Mouse (Mus musculus) forebrain, embryonic 10.5 days (tissue): ENCODE data around the gene Smim14. TPM values are rescaled to one million over a fixed set of nuclear protein-coding genes. Genes with fewer than 3 reads are reported as not detected.

Experiments used
- DNase-seq: peaks from one replicate; pipeline ENCODE4 v3.0.0-alpha.2; 2017; ENCODE audit warnings: low spot score; ENCODE audit errors: extremely low spot score
- H3K27ac ChIP-seq: fragments of 300-500 bp; sonication (generic); 2 replicates; pipeline ENCODE4 v1.5.1; 2016; ENCODE audit warnings: mild to moderate bottlenecking
- H3K27me3 ChIP-seq: fragments of 300-500 bp; sonication (generic); 2 replicates; pipeline ENCODE4 v1.6.1; 2016; ENCODE audit warnings: mild to moderate bottlenecking; ENCODE audit not compliant: poor library complexity, severe bottlenecking
- H3K36me3 ChIP-seq: fragments of 300-500 bp; sonication (generic); replicated peaks from 2 replicates; pipeline ENCODE4 v1.6.1; 2016; ENCODE audit warnings: mild to moderate bottlenecking, moderate library complexity
- H3K4me1 ChIP-seq: fragments of 300-500 bp; sonication (generic); 2 replicates; pipeline ENCODE4 v1.6.1; 2016
- H3K4me3 ChIP-seq: fragments of 300-500 bp; sonication (generic); 2 replicates; pipeline ENCODE4 v1.5.1; 2016; ENCODE audit warnings: mild to moderate bottlenecking, moderate library complexity
- H3K9me3 ChIP-seq: fragments of 300-500 bp; sonication (generic); 2 replicates; pipeline ENCODE4 v1.6.1; 2016; ENCODE audit warnings: mild to moderate bottlenecking, moderate library complexity
- WGBS: fragments of 180-500 bp; shearing (Covaris S2); methylation state at CpG from one replicate; pipeline ENCODE4 v1.1.7; 2016; 5-methylcytosine and 5-hydroxymethylcytosine counted together
- polyA plus RNA-seq: library from polyadenylated mRNA; unstranded; fragments of >200 nt; fragmentation: Nextera tagmentation; extraction: Ambion mirVana; gene quantifications from 2 replicates; pipeline ENCODE4 v1.2.1, GENCODE M21; 2016

Gene Smim14
- polyA plus RNA-seq, 1 experiment from 2014 or later, result 50.8 TPM

DNA sequence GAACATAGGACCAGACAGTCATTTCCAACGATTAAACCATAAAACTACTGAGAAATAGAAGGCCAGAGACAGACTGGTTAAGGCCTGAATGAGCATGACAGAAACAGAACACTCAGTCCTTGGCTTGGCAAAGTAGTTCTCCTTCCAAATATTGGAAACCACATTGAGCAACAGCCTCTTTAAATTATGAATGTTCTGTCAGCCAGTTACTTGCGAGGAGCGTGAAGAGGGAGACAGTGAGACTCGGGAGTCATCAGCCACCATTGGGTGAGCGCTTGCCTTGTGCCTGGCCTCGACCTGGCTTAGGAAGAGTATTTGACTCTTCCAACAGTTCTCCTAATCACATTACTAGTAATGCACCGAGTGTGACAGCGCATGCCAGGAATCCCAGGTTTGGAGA, 28.6 kb downstream of the Smim14 start:
- no peaks in the 10 kb centered on the region for H3K27me3 ChIP-seq
- WGBS, result 84% methylated on average over 8 of the region's 8 CpGs
- no peak for DNase-seq
- H3K9me3 ChIP-seq, result no peaks in the 10 kb centered on the region
- peaks cover 3% of the 10 kb centered on the region; the same call in 1 of the 2 replicates for H3K4me1 ChIP-seq
- H3K4me3 ChIP-seq, result no peak overlapping the region
- H3K27ac ChIP-seq, result no peak overlapping the region
- H3K36me3 ChIP-seq, result no peaks in the 10 kb centered on the region

DNA sequence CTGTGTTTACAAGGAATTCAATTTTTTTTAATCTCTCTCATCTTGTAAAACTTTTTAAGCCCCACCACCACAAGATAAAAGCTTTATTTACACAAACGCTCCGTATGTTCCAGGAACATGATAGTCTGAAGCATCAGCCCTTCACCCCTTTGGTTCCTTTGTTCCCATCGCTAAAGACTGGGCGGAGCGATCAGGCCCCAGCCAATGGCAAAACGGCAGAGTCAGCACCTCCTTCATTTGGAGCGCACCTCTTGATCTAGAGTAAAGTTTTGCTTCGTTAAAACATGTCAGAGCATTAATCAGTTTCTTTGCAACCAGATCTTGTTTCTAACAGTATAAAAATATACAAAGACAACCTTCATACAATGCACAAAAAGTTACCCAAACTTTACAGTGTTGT, 31.2 kb downstream of the Smim14 start:
- DNase-seq, result peak; percentile 23
- H3K27me3 ChIP-seq, result no peaks in the 10 kb centered on the region
- H3K4me1 ChIP-seq, result peaks cover 3% of the 10 kb centered on the region; the same call in 1 of the 2 replicates
- H3K27ac ChIP-seq, result no peak overlapping the region
- 16% methylated on average over 8 of the region's 8 CpGs for WGBS
- no peaks in the 10 kb centered on the region for H3K36me3 ChIP-seq
- H3K4me3 ChIP-seq, result peak overlapping the region; percentile 26
- H3K9me3 ChIP-seq, result no peaks in the 10 kb centered on the region

DNA sequence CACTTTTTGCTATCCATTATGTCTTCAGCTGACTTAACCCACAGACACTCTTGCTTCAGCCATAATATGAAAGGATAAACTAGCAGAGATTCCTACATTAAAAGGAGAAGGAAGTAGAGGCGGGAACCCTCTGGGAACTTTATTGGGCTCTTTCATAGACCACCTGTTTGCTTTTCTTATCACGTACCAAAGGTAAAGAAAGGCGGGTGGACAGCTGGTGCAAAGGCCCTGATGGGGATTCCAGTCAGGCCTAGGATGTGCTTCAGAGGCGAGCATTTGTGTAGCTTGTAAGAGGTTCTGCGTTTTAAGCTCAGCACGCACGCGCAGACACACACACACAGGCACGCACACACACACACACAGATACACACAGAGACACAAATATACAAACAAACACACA, 35.6 kb downstream of the Smim14 start:
- no peak for DNase-seq
- no peaks in the 10 kb centered on the region for H3K36me3 ChIP-seq
- no peaks in the 10 kb centered on the region for H3K9me3 ChIP-seq
- no peak overlapping the region for H3K27ac ChIP-seq
- peaks cover 3% of the 10 kb centered on the region; the same call in 1 of the 2 replicates for H3K4me1 ChIP-seq
- WGBS, result 90% methylated on average over 9 of the region's 9 CpGs
- no peak overlapping the region for H3K4me3 ChIP-seq
- H3K27me3 ChIP-seq, result no peaks in the 10 kb centered on the region

DNA sequence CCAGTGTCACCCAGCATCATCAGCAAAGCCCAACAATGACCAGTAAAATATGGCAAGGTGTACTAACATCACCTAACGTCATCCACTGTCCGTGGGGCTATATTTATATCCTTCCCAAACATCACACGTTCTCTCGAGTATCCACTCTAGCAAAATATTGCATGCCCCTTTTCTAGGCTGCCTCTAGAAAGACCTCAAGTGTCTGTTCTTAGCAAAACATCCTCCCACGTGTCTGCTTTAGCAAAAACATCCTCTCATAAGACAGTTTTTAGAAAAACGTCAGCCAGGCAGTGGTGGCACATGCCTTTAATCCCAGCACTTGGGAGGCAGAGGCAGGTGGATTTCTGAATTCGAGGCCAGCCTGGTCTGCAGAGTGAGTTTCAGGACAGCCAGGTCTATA, 36.8 kb downstream of the Smim14 start:
- H3K27me3 ChIP-seq, result no peaks in the 10 kb centered on the region
- H3K9me3 ChIP-seq, result no peaks in the 10 kb centered on the region
- no peaks in the 10 kb centered on the region for H3K36me3 ChIP-seq
- no peaks in the 10 kb centered on the region for H3K4me1 ChIP-seq
- 88% methylated on average over 7 of the region's 7 CpGs for WGBS
- no peak for DNase-seq
- no peak overlapping the region for H3K4me3 ChIP-seq
- H3K27ac ChIP-seq, result no peak overlapping the region

DNA sequence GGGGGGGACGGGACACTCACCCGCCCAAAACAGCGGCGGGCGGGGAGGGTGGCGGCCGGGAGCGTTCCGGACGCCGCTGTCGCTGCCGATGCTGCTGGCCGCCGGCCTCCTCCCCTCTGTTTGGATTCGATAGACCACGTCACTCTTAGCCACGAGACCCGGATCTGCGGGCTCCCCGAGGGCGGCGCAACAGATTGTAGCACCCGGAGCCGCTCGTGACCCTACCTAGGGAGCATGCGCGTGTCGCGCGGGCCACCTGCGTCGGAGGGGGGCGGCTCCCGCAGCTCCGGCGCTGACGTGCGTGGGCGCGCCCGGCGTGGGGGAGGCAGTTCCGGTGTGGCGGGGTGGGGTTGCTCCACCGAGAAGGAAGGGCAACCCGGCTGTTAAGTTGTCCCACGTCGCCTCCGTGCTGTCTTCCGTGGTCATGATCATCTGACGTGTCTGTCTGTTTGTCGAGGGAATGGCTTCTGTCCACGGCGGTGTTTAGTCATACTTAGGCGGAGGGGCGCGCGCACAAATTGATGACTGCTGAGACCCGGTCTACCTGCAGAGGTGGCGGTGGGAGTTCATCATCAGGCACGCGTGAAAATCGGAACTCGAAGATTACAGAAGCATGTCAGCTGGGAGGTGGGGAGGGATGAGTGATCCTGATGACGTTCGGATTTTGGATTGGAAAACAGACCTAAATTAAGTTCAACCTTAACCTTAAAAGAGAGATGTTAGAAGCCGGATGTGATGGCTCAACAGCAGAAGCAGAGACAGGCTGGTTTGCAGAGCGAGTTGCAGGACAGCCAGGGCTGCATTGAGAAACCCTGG, 44.1 kb downstream of the Smim14 start, which contains the start of gene Gm43552:
Gene Gm43552 (minus strand): TSS at position 118 of the 816 bp plus-strand sequence.
- DNase-seq, result peak; percentile 87
- Histone ChIP-seq H3K27me3 (peaks cover 15% of the 10 kb centered on the region), H3K4me1 (peaks cover 16% of the 10 kb centered on the region), H3K27ac (peak within 1 kb of the TSS; percentile 91), H3K4me3 (peak within 1 kb of the TSS; percentile 80), H3K9me3 (no peaks in the 10 kb centered on the region), H3K36me3 (no peaks in the 10 kb centered on the region)
- WGBS, result under 1% methylated on average over 68 of the region's 69 CpGs

DNA sequence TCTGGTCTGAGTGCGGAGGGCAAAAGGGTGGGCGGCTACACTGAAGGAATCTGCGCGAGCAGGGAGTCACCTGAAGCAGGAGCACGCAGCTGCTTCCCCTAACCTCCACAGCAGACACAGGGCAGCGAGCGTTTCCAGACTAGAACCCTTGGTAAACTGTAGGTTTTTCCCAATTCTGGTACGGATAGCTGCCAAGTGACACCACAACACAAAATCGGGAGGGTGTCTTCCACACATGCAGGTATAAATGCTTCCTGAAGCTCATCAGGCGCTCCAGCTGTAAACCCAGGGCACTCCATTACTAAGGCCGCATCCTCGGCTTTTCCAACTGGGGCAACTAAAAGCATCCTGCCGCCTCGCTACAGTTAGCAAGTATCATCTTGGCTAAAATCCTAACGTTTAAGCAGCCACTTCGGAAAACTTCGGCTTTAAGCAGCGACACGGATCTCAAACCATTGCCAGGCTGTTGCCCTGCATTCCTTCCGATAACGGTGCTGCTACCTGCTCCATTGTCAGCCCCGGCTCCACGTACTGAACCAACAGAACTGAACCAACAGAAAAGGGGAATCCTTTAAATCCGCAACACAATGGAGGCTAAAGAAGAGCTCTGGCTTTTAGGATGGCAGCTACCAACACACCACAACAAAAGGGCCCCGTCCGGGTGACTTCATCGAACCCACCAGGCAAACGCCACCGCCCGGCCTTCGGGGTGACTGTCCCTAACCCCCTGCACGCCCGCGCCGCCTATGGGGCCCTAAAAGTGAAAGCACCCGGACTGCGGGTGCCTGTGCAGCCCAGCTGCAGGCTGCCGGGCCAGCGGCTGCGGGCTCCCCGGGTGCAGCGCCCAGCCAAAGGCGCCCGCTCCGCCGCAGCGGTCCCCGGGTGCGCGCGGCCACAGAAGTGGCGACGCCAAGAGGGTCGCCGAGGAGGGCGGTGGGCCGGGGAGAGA, 44.9 kb downstream of the Smim14 start:
- Histone ChIP-seq H3K27me3 (peaks cover 15% of the 10 kb centered on the region), H3K27ac (peak overlapping the region; percentile 91), H3K9me3 (no peaks in the 10 kb centered on the region), H3K36me3 (no peaks in the 10 kb centered on the region), H3K4me1 (peaks cover 16% of the 10 kb centered on the region), H3K4me3 (peak overlapping the region; percentile 80)
- WGBS, result under 1% methylated on average over 57 of the region's 57 CpGs
- DNase-seq, result peak; percentile 67

DNA sequence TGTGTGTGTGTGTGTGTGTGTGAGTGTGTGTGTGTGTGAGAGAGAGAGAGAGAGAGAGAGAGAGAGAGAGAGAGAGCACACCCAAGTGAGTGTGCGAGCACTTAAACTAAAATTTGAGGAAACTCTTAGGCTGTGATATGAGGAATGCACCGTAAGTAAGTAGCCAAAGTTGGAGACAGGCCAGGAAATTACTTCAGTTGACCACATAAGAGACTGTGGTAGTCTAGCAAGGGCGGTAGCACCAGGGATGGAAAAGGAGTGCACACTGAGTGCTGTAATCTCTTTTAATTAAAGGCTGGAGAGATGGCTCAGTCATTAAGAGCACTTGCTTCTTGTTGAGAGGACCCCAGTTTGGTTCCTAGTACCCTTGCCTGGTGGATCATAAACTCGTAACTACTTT, 47.2 kb downstream of the Smim14 start:
- whole genome bisulfite sequencing, result 87% methylated on average over 4 of the region's 4 CpGs
- Histone ChIP-seq H3K27ac (no peak overlapping the region), H3K27me3 (peaks cover 15% of the 10 kb centered on the region), H3K9me3 (no peaks in the 10 kb centered on the region), H3K36me3 (no peaks in the 10 kb centered on the region), H3K4me1 (peaks cover 20% of the 10 kb centered on the region), H3K4me3 (no peak overlapping the region)
- DNase-seq, result no peak

DNA sequence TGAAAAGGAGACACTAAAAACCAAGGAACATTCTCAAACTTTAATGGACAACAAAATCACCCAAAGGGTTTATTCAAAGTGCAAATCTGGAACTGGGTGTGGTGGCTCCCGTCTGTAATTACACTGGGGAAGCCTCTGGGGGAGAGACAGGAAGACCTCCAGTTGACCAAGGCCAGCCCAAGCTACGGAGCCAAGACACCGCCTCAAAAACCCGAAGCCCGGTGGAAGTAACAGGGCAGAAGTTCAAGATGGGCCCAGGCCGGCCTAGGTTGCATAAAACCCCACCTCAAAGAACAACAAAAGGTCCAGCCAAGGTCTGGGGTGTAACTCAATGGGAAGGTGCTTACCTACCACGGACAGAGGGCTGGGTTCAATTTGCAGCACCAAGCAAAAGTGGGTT, 48.3 kb downstream of the Smim14 start:
- Histone ChIP-seq H3K27me3 (peaks cover 15% of the 10 kb centered on the region), H3K4me1 (peaks cover 20% of the 10 kb centered on the region), H3K27ac (no peak overlapping the region), H3K4me3 (no peak overlapping the region), H3K9me3 (no peaks in the 10 kb centered on the region), H3K36me3 (no peaks in the 10 kb centered on the region)
- no peak for DNase-seq
- 87% methylated on average over 7 of the region's 7 CpGs for WGBS

DNA sequence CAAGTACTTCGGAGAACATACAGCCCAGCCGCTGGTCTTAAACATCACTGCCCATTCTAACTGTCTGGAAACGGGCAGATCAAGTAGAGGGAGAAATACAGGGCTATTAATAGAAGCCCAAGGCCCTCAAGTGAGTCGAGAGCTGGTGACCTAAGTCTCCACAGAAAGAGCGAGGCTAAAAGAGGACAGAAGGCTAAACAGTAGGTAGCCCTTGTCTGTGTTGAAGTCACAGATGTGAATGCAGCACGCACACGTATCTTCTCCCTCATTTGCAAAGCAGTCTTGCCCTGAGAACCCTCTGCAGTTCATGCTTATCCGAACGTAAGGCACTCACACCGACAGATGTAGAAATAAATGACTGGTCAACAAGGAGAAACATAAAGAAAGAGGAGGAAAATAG, 49.6 kb downstream of the Smim14 start:
- H3K4me1 ChIP-seq, result peaks cover 12% of the 10 kb centered on the region
- no peaks in the 10 kb centered on the region for H3K9me3 ChIP-seq
- H3K27me3 ChIP-seq, result peaks cover 15% of the 10 kb centered on the region
- no peak overlapping the region for H3K4me3 ChIP-seq
- no peak overlapping the region for H3K27ac ChIP-seq
- no peak for DNase-seq
- 90% methylated on average over 10 of the region's 10 CpGs for WGBS
- H3K36me3 ChIP-seq, result no peaks in the 10 kb centered on the region

DNA sequence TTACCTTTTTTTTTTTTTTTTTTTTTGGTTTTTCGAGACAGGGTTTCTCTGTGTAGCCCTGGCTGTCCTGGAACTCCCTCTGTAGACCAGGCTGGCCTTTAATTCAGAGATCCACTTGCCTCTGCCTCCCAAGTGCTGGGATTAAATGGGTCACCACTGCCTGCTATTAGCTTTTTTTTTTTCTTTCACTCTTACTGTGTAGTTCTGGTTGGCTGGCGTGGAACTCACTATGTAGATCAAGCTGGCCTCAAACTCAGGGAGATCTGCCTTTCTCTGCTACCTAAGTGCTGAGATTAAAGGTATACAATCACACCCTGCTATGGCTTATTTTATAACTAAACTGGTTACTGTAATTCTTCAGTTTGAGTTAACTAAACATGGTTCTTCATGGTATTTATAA, 50.5 kb downstream of the Smim14 start:
- Histone ChIP-seq H3K9me3 (no peaks in the 10 kb centered on the region), H3K4me3 (no peak overlapping the region), H3K27ac (no peak overlapping the region), H3K4me1 (peaks cover 7% of the 10 kb centered on the region), H3K27me3 (peaks cover 11% of the 10 kb centered on the region), H3K36me3 (no peaks in the 10 kb centered on the region)
- DNase-seq, result no peak
- 88% methylated on average over 2 of the region's 2 CpGs for WGBS

DNA sequence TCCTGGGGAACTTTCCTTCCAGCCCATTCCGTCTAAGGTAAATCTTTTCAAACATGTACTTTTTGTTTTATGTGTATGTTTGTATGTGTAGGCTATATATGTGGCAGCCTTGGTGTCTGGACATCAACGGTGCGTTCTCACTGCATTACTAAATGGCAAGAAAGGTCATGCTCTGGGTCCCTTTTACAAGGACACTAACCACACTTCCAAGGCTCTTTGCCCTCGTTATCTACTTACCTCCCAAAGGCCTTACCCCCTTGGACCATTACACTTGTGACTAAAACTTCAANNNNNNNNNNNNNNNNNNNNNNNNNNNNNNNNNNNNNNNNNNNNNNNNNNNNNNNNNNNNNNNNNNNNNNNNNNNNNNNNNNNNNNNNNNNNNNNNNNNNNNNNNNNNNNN, 54.0 kb downstream of the Smim14 start:
- no peaks in the 10 kb centered on the region for H3K27me3 ChIP-seq
- H3K36me3 ChIP-seq, result no peaks in the 10 kb centered on the region
- no peaks in the 10 kb centered on the region for H3K9me3 ChIP-seq
- H3K4me3 ChIP-seq, result no peak overlapping the region
- peaks cover 4% of the 10 kb centered on the region for H3K4me1 ChIP-seq
- no peak overlapping the region for H3K27ac ChIP-seq
- no peak for DNase-seq
- WGBS, result 87% methylated on average over 4 of the region's 4 CpGs

DNA sequence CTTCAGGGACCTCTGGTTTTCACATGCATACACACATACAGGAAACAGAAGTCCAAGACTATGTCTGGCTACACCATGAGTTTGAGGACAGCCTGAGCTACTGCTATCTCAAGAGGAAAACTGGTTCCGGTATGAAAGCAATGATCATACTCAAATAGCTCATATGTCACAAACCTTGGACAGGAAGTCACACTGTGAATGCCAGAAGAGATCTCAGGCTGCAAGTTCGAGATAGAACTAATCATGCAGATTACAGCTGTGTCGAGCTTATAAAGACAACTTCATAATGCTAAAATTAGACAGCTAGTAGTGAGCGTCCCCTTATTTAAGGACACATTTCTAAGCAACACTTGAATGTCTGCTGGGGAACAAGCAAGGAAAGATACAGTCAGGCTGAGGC, 56.5 kb downstream of the Smim14 start:
- no peaks in the 10 kb centered on the region for H3K4me1 ChIP-seq
- H3K36me3 ChIP-seq, result no peaks in the 10 kb centered on the region
- H3K27ac ChIP-seq, result no peak overlapping the region
- no peak overlapping the region for H3K4me3 ChIP-seq
- H3K27me3 ChIP-seq, result no peaks in the 10 kb centered on the region
- no peak for DNase-seq
- WGBS, result 90% methylated on average over 4 of the region's 4 CpGs
- H3K9me3 ChIP-seq, result no peaks in the 10 kb centered on the region
